Mouse (Mus musculus): ENCODE results near the gene Olfr822. TPM values are rescaled to one million over a fixed set of nuclear protein-coding genes. Genes with fewer than 3 reads are reported as not detected.
"Not testable (repeated sequence)": the region's sequence is repeated elsewhere in the genome, so short reads cannot be mapped to it uniquely, and the experiment has no call there.

Olfr822 gene
- not detected for total RNA-seq (2021)

DNA sequence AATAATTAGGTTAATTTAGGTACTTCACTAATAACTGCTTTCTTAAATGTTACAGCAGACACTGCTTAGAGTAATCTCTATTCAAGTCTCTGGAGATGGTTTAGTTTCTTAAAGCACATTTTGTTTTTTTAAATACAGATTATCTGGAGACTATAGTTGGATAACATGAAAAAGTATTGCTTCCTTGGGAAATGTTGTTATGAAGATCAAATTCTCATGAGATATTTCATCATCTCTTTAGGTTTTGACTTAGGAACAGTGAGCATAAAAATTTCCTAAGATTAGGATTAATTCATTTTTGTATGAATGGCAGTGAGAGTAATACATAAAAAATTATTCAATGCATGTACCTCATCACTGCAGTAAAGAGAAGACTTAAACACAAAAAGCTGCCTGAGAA, at the start of gene Olfr822:
Olfr822 (plus strand) TSS at position 301 of the 400 bp plus-strand sequence.
- DNase-seq = no peak
- intact Hi-C loops (cut with DNase I) = no loop called here

DNA sequence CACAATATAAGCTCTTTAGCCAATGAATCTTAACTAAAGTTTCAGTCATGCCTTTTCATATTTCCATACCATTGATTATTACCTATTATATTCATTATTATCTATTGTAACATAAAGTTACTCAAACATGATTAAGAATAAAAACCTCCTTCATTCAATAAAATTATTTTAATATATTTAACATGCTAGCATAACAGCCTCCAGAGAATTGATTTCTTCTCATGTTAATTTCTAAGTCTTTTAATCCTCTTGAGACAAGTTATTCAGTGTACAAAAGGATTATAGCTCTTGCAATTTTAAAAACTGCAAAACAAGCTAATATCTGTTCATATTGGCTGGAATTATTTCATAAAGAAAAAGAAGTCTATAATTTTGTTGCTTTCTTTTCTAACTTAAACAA, 41.0 kb upstream of the Olfr822 start, which contains the start of gene Olfr821:
Olfr821 (plus strand) TSS at position 301 of the 400 bp plus-strand sequence.
- DNase-seq = no peak
- intact Hi-C loops (cut with DNase I) = no loop called here

DNA sequence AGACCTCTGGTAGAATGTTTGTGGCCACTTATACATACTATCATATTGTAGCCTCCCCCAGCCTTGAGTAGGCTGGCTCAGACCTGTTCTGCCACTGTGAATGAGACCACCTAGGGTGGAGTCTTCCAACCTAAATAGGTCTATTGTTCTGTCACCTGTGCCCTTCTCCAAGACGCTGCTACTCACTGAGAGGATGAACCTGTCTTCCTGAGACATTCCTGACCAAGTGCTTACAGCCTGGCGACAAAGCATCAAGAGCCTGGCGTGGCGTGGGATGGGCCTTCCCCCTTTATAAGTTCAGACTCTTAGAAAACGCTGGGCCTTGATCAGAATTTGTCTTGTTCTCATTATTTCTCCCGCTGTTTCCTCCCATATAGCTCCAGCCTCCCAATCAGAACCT, 33.9 kb upstream of the Olfr822 start:
- intact Hi-C loops (cut with DNase I) = no loop called here
- no peak for DNase-seq

DNA sequence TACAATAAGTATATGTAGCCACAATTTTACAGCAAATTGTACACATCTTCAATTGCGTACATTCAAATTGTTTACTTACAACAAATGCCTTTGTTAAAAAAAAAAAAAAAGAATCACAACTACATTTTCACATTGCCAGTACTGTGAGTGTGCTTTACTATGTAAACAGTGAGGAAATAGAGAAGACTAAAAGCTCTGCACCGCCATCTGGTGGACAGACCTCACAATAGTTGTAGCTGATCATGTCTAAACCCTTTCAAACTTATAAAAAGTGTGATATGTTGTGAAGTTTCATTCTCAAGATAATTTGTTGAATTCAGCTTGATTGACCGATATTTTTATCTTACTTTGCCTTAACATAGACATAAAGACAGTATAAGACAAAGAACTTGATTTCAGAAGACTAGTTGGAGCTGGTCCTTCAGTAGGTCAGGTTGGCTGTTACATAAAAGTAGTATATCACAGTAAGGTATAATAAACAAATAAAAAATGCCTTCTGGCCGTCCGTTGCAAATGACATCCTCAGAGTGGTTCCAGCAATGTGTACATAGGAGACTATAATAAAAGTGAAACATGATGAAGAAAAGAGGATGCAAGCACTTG, 21.9 kb downstream of the Olfr822 start:
- intact Hi-C loops (cut with DNase I) = loop anchor here (2.0 kb wide), 1 partner anchor 1066 kb away; no protein-coding TSS in a partner anchor
- DNase-seq = peak; percentile 68

DNA sequence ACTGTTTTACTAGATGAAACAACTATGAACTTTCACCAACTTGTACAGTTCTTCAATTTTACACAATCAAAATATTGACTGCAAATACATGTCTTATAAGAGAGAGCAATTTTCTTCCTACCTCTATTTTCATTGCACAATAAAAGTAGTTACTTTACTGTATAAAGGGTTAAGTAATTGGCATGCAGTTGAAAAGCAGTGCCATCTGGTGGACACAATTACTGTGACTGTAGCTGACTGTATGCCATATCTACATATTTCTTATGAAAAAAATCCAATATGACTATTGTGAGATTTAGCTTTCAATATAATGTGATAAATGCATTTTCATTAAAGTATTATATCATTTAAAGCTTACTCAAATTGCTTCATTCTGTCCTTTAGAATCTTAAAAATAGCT, 25.1 kb downstream of the Olfr822 start:
- intact Hi-C loops (cut with DNase I) = no loop called here
- no peak for DNase-seq

DNA sequence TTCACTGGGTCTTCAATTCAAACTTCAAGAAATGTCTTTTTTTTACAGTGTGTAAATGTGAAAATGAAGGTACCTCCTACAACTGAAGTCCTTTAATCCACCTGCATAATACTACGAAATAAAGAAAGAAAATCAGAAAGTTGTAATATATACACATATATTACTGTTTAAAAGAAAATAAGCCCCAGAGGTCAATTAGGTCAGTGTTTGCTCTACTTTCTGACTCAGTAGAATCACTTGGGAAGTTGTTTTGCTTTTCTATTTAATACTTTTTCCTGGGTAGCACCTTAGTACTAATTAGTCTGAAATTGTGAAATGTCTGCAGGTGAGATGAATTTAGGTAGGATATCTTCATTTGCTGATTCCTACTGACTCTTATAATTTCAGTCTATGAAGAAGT, 44.3 kb downstream of the Olfr822 start, which contains the start of gene Olfr823:
Olfr823 (minus strand) TSS at position 101 of the 400 bp plus-strand sequence.
- DNase-seq; intact Hi-C loops (cut with DNase I): not testable (repeated sequence)

DNA sequence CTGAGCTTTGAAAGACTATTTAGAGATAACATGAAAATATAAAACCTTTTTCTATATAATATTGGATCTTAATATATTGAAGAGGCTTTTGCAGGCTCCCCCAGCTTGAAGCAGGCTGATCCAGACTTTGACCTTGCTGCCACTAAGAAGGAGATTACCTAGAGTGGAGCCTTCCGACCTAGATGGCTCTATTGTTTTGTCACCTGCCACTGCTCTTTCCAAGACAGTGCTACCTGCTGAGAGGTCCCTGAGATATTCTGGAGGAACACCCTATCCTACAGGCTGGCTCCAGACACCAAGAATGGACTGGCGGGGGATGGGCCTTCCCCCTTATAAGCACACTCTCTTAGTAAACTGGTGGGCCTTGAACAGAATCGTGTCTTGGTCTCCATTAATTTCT, 45.0 kb downstream of the Olfr822 start:
- intact Hi-C loops (cut with DNase I); DNase-seq: not testable (repeated sequence)

Other genes starting within 250 kb of the Olfr822 start
- not detected for gene Olfr812, start 225.1 kb upstream of the Olfr822 start, total RNA-seq (2021)
- not detected for gene Olfr813, start 215.8 kb upstream of the Olfr822 start, total RNA-seq (2021)
- not detected for gene Olfr814, start 191.4 kb upstream of the Olfr822 start, total RNA-seq (2021)
- gene Olfr815, start 165.3 kb upstream of the Olfr822 start, total RNA-seq (2021) = not detected
- gene Olfr816, start 155.6 kb upstream of the Olfr822 start, total RNA-seq (2021) = not detected
- not detected for gene Olfr818, start 122.1 kb upstream of the Olfr822 start, total RNA-seq (2021)
- gene Olfr819, start 103.9 kb upstream of the Olfr822 start, total RNA-seq (2021) = not detected
- not detected for gene Olfr247, start 95.1 kb upstream of the Olfr822 start, total RNA-seq (2021)
- not detected for gene Gm10310, start 86.1 kb upstream of the Olfr822 start, total RNA-seq (2021)
- gene Olfr820, start 58.6 kb upstream of the Olfr822 start, total RNA-seq (2021) = not detected
- not detected for gene Olfr821, start 40.9 kb upstream of the Olfr822 start, total RNA-seq (2021)
- gene Olfr823, start 44.2 kb downstream of the Olfr822 start, total RNA-seq (2021) = not detected
- not detected for gene Olfr824, start 58.8 kb downstream of the Olfr822 start, total RNA-seq (2021)
- gene Olfr825, start 95.6 kb downstream of the Olfr822 start, total RNA-seq (2021) = not detected
- not detected for gene Olfr826, start 113.0 kb downstream of the Olfr822 start, total RNA-seq (2021)
- gene Olfr827, start 143.2 kb downstream of the Olfr822 start, total RNA-seq (2021) = not detected
- gene Neurod4, start 209.0 kb downstream of the Olfr822 start, total RNA-seq (2021) = not detected

Measured in left cerebral cortex, postnatal 4 days (tissue).